Mouse (Mus musculus) urinary bladder, postnatal 10 days (tissue): ENCODE data around the gene Tmcc3.

Source experiments
- DNase-seq: peaks from one replicate; pipeline ENCODE4 v3.0.0; 2022; ENCODE audit warnings: low spot score

Tmcc3 gene

GRCm38 (mm10) chr10:94332358-94333137, 20.8 kb downstream of the Tmcc3 start:
- DNase-seq = no peak

GRCm38 (mm10) chr10:94333328-94333727, 21.6 kb downstream of the Tmcc3 start:
- DNase-seq = no peak

GRCm38 (mm10) chr10:94335047-94335446, 23.3 kb downstream of the Tmcc3 start:
- no peak for DNase-seq

- no peak for DNase-seq
Observed at GRCm38 (mm10) chr10:94336071-94336470, 24.3 kb downstream of the Tmcc3 start.

GRCm38 (mm10) chr10:94341501-94341900, 29.8 kb downstream of the Tmcc3 start:
- no peak for DNase-seq

GRCm38 (mm10) chr10:94342256-94342655, 30.5 kb downstream of the Tmcc3 start:
- DNase-seq = no peak

- DNase-seq = no peak
Observed at GRCm38 (mm10) chr10:94343581-94343980, 31.8 kb downstream of the Tmcc3 start.

- DNase-seq = no peak
Observed at GRCm38 (mm10) chr10:94344631-94345417, 33.1 kb downstream of the Tmcc3 start.

GRCm38 (mm10) chr10:94345509-94346252, 33.9 kb downstream of the Tmcc3 start:
- DNase-seq = no peak

GRCm38 (mm10) chr10:94346596-94346995, 34.8 kb downstream of the Tmcc3 start:
- DNase-seq = no peak

GRCm38 (mm10) chr10:94347296-94347695, 35.5 kb downstream of the Tmcc3 start:
- no peak for DNase-seq

GRCm38 (mm10) chr10:94347959-94348358, 36.2 kb downstream of the Tmcc3 start:
- no peak for DNase-seq

- no peak for DNase-seq
Observed at GRCm38 (mm10) chr10:94350207-94350606, 38.5 kb downstream of the Tmcc3 start.

GRCm38 (mm10) chr10:94350896-94351661, 39.3 kb downstream of the Tmcc3 start:
- no peak for DNase-seq

- DNase-seq = no peak
Observed at GRCm38 (mm10) chr10:94352172-94352876, 40.6 kb downstream of the Tmcc3 start.

GRCm38 (mm10) chr10:94352877-94353853, 41.4 kb downstream of the Tmcc3 start:
- DNase-seq = no peak

- no peak for DNase-seq
Observed at GRCm38 (mm10) chr10:94354005-94354404, 42.3 kb downstream of the Tmcc3 start.

GRCm38 (mm10) chr10:94354427-94354826, 42.7 kb downstream of the Tmcc3 start:
- DNase-seq = no peak

GRCm38 (mm10) chr10:94356504-94357169, 44.9 kb downstream of the Tmcc3 start:
- DNase-seq = no peak
